Mouse (Mus musculus): Measurements from ENCODE around the gene Khdc4.

GRCm38 (mm10) chr3:88740147-88740546 lies 54.5 kb downstream of the Khdc4 start:
- TF ChIP-seq CHD2 (IDR thresholded peaks at IDR 0.05; ENCODE audit: low read depth, low read length): no peak
- TF ChIP-seq HCFC1 (IDR thresholded peaks at IDR 0.05; ENCODE audit: borderline replicate concordance, insufficient read depth, low read length): no peak
- no peak for TF ChIP-seq MAFK (IDR thresholded peaks at IDR 0.05; ENCODE audit: insufficient read depth, low read depth, low read length)
- TF ChIP-seq ZC3H11A (IDR thresholded peaks at IDR 0.05; ENCODE audit: borderline replicate concordance, low read depth, low read length): no peak

Data from ES-E14 (cell line).